Mouse (Mus musculus) embryonic fibroblast, embryonic 13.5 days (primary cell): ENCODE measurements around the gene Ccdc30.

Experiments used
- CTCF ChIP-seq: IDR thresholded peaks from 2 replicates; pipeline ENCODE4 v1.5.1; 2011; ENCODE audit warnings: mild to moderate bottlenecking, control low read depth, low read length, moderate library complexity, borderline replicate concordance; ENCODE audit not compliant: insufficient read depth
- POLR2A ChIP-seq: IDR thresholded peaks from 2 replicates; pipeline ENCODE4 v1.6.1; 2011; ENCODE audit warnings: low read depth, mild to moderate bottlenecking, control low read depth, low read length, moderate library complexity

- TF ChIP-seq CTCF (no peak), POLR2A (no peak)
Observed at GRCm38 (mm10) chr4:119421921-119422293, 6.6 kb upstream of the Ccdc30 start.
